Mouse (Mus musculus) kidney, postnatal 0 days (tissue): ENCODE data around the gene Ngfr. TPM values are rescaled to one million over a fixed set of nuclear protein-coding genes. Genes with fewer than 3 reads are reported as not detected.

Experiments used
- ATAC-seq: fragments of 200-750 bp; cut with Nextera tagmentation; replicated peaks from 2 replicates; pipeline ENCODE4 v1.8.0; 2017; ENCODE audit warnings: low read depth, moderate number of reproducible peaks, moderate TSS enrichment, moderate library complexity; ENCODE audit not compliant: low FRiP score
- DNase-seq: peaks from one replicate; pipeline ENCODE4 v3.0.0-alpha.2; 2016; ENCODE audit warnings: low spot score
- H3K27ac ChIP-seq: fragments of 300-500 bp; sonication (generic); 2 replicates; pipeline ENCODE4 v1.5.1; 2014; ENCODE audit warnings: mild to moderate bottlenecking
- H3K27me3 ChIP-seq: fragments of 300-500 bp; sonication (generic); 2 replicates; pipeline ENCODE4 v1.6.1; 2014; ENCODE audit warnings: low read length, mixed read lengths; ENCODE audit not compliant: insufficient read depth
- H3K36me3 ChIP-seq: fragments of 300-500 bp; sonication (generic); 2 replicates; pipeline ENCODE4 v1.6.1; 2014; ENCODE audit warnings: low read length, mixed read lengths; ENCODE audit not compliant: insufficient read depth
- H3K4me1 ChIP-seq: fragments of 300-500 bp; sonication (generic); replicated peaks from 2 replicates; pipeline ENCODE4 v1.6.1; 2014; ENCODE audit warnings: antibody characterized with exemption, low read length, mixed read lengths; ENCODE audit not compliant: insufficient read depth
- H3K4me2 ChIP-seq: fragments of 300-500 bp; sonication (generic); 2 replicates; pipeline ENCODE4 v1.6.1; 2014; ENCODE audit warnings: mild to moderate bottlenecking, low read length, moderate library complexity, mixed read lengths
- H3K4me3 ChIP-seq: fragments of 300-500 bp; sonication (generic); replicated peaks from 2 replicates; pipeline ENCODE4 v1.5.1; 2014; ENCODE audit warnings: low read depth, low read length
- H3K9ac ChIP-seq: fragments of 300-500 bp; sonication (generic); 2 replicates; pipeline ENCODE4 v1.6.1; 2014; ENCODE audit warnings: low read depth, low read length
- H3K9me3 ChIP-seq: fragments of 300-500 bp; sonication (generic); replicated peaks from 2 replicates; pipeline ENCODE4 v1.6.1; 2016; ENCODE audit warnings: low read length, inconsistent platforms, mixed read lengths
- CTCF ChIP-seq: IDR thresholded peaks from 2 replicates; pipeline ENCODE4 v1.5.1; 2016; ENCODE audit warnings: antibody characterized with exemption, low read depth, mild to moderate bottlenecking, moderate library complexity
- WGBS: fragments of 180-500 bp; shearing (Covaris S2); extraction: QIAGEN DNeasy Blood & Tissue Kit; methylation state at CpG from one replicate; pipeline ENCODE4 v1.1.7; 2014; 5-methylcytosine and 5-hydroxymethylcytosine counted together
- polyA plus RNA-seq: library from polyadenylated mRNA; unstranded; fragments of >200 nt; fragmentation: Nextera tagmentation; extraction: Ambion mirVana; gene quantifications from 2 replicates; pipeline ENCODE4 v1.2.1, GENCODE M21; 2015

The Ngfr gene
- polyA plus RNA-seq, 1 experiment from 2014 or later: 6.2 TPM

- H3K9me3 ChIP-seq: no peaks in the 10 kb centered on the region
- H3K4me2 ChIP-seq: no peak overlapping the region
- DNase-seq (no peak), ATAC-seq (no peak)
- no peak overlapping the region for H3K9ac ChIP-seq
- H3K27ac ChIP-seq: no peak overlapping the region
- no peak overlapping the region for H3K4me3 ChIP-seq
- no peak for TF ChIP-seq CTCF
- H3K4me1 ChIP-seq: peaks cover 27% of the 10 kb centered on the region
- H3K27me3 ChIP-seq: peaks cover 5% of the 10 kb centered on the region; the same call in 1 of the 2 replicates
- 36% methylated on average over 5 of the region's 5 CpGs for WGBS
- no peaks in the 10 kb centered on the region for H3K36me3 ChIP-seq
Observed at GRCm38 (mm10) chr11:95589195-95589594, 1.7 kb upstream of the Ngfr start.

GRCm38 (mm10) chr11:95586751-95587422 is 648 bp downstream of the Ngfr start:
- Histone ChIP-seq H3K4me2 (peak overlapping the region; percentile 71), H3K36me3 (no peaks in the 10 kb centered on the region), H3K4me3 (peak overlapping the region; percentile 40), H3K27me3 (peaks cover 11% of the 10 kb centered on the region), H3K27ac (no peak overlapping the region), H3K9ac (0 out of 2 replicates have a peak overlapping the region, but pooled peaks have one; percentile 40), H3K4me1 (peaks cover 27% of the 10 kb centered on the region), H3K9me3 (no peaks in the 10 kb centered on the region)
- DNase-seq: no peak
- TF ChIP-seq CTCF: no peak; the same call in 1 of the 2 replicates
- no peak for ATAC-seq
- under 1% methylated on average over 27 of the region's 27 CpGs for WGBS

- H3K9ac ChIP-seq: no peak overlapping the region
- peak overlapping the region; percentile 71 for H3K4me2 ChIP-seq
- H3K27ac ChIP-seq: no peak overlapping the region
- H3K27me3 ChIP-seq: peaks cover 15% of the 10 kb centered on the region
- H3K4me3 ChIP-seq: peak overlapping the region; percentile 40
- H3K9me3 ChIP-seq: no peaks in the 10 kb centered on the region
- under 1% methylated on average over 25 of the region's 25 CpGs for WGBS
- no peaks in the 10 kb centered on the region for H3K36me3 ChIP-seq
- DNase-seq (peak; percentile 89), ATAC-seq (peak; percentile 52; the same call in 1 of the 2 replicates)
- peak; percentile 89 for TF ChIP-seq CTCF
- H3K4me1 ChIP-seq: peaks cover 27% of the 10 kb centered on the region
Observed at GRCm38 (mm10) chr11:95586184-95586583, 1.4 kb downstream of the Ngfr start.

- ATAC-seq (peak; percentile 7; the same call in 1 of the 2 replicates), DNase-seq (no peak)
- Histone ChIP-seq H3K9me3 (no peaks in the 10 kb centered on the region), H3K4me2 (peak overlapping the region; percentile 71), H3K27me3 (peaks cover 20% of the 10 kb centered on the region), H3K36me3 (no peaks in the 10 kb centered on the region), H3K9ac (peak overlapping the region; percentile 35; the same call in 1 of the 2 replicates), H3K4me1 (peaks cover 27% of the 10 kb centered on the region), H3K27ac (peak overlapping the region; percentile 25; the same call in 1 of the 2 replicates), H3K4me3 (peak overlapping the region; percentile 21)
- WGBS: 2% methylated on average over 15 of the region's 15 CpGs
- no peak for TF ChIP-seq CTCF
Observed at GRCm38 (mm10) chr11:95585684-95586083, 1.9 kb downstream of the Ngfr start.

- H3K27me3 ChIP-seq: peaks cover 21% of the 10 kb centered on the region
- ATAC-seq: peak; percentile 33
Observed at GRCm38 (mm10) chr11:95585281-95585680, 2.3 kb downstream of the Ngfr start.

GRCm38 (mm10) chr11:95584651-95585050 is 2.9 kb downstream of the Ngfr start:
- Histone ChIP-seq H3K9me3 (no peaks in the 10 kb centered on the region), H3K9ac (no peak overlapping the region), H3K4me1 (peaks cover 27% of the 10 kb centered on the region), H3K36me3 (no peaks in the 10 kb centered on the region), H3K27me3 (peaks cover 21% of the 10 kb centered on the region), H3K4me3 (peak overlapping the region; percentile 21; the same call in 1 of the 2 replicates), H3K4me2 (peak overlapping the region; percentile 71), H3K27ac (0 out of 2 replicates have a peak overlapping the region, but pooled peaks have one; percentile 25)
- WGBS: 13% methylated on average over 9 of the region's 9 CpGs
- no peak for ATAC-seq
- no peak for DNase-seq
- TF ChIP-seq CTCF: no peak

More at GRCm38 (mm10) chr11:95585281-95585680, 2.3 kb downstream of the Ngfr start:
- Histone ChIP-seq H3K9me3 (no peaks in the 10 kb centered on the region), H3K36me3 (no peaks in the 10 kb centered on the region), H3K4me3 (peak overlapping the region; percentile 21), H3K9ac (0 out of 2 replicates have a peak overlapping the region, but pooled peaks have one; percentile 35), H3K4me1 (peaks cover 27% of the 10 kb centered on the region), H3K4me2 (peak overlapping the region; percentile 71), H3K27ac (peak overlapping the region; percentile 25; the same call in 1 of the 2 replicates)
- DNase-seq: peak; percentile 87
- WGBS: under 1% methylated on average over 24 of the region's 24 CpGs
- no peak for TF ChIP-seq CTCF
